Mouse (Mus musculus) Patski (cell line): Measurements from ENCODE around the gene Mapk8ip1. TPM values are rescaled to one million over a fixed set of nuclear protein-coding genes. Genes with fewer than 3 reads are reported as not detected.

ENCODE experiments used
- ATAC-seq: fragments of 100-300 bp; one replicate; pipeline ENCODE4 v1.8.0; 2021
- CTCF ChIA-PET: fragments of 350-600 bp; sonication (Branson Sonifier 250); formaldehyde crosslinking; loops from one replicate; lab custom pipeline; 2022; ENCODE audit warnings: inconsistent platforms; lab: Charles Lee
- POLR2A ChIA-PET: fragments of 350-600 bp; sonication (Branson Sonifier 250); formaldehyde crosslinking; loops from one replicate; lab custom pipeline; 2022; ENCODE audit warnings: antibody characterized with exemption, inconsistent platforms; lab: Charles Lee
- DNase-seq: peaks from one replicate; pipeline ENCODE4 v3.0.0-alpha.2; 2011; ENCODE audit warnings: low read depth, low spot score
- H3K27me3 ChIP-seq: fragments of 371-371 bp; one replicate; pipeline ENCODE4 v1.5.1; 2021
- CTCF ChIP-seq: fragments of 100-300 bp; IDR thresholded peaks from one replicate; pipeline ENCODE4 v1.5.1; 2021
- in situ Hi-C: fragments of 300-500 bp; cut with MboI; formaldehyde crosslinking; loops from 3 replicates; pipeline ENCODE4 v1.11.1; 2018; ENCODE audit warnings: low pct_unique_long_range_greater_than_20kb, mixed read lengths
- polyA plus RNA-seq: library from polyadenylated mRNA; unstranded; gene quantifications from one replicate; pipeline ENCODE4 v1.2.3, GENCODE M21; 2021

The Mapk8ip1 gene
- polyA plus RNA-seq, 1 experiment from 2014 or later, result 48.1 TPM

- CTCF ChIA-PET, result interaction anchor here (1.1 to 1.5 kb wide), 3 partner anchors 52 to 93 kb away, joined by 3 read pairs; no protein-coding TSS in a partner anchor
- ATAC-seq, result peak; percentile 25
These were observed 26.8 kb upstream of the Mapk8ip1 start for GRCm38 (mm10) chr2:92427882-92428281.

GRCm38 (mm10) chr2:92426426-92426825 lies 25.4 kb upstream of the Mapk8ip1 start:
- TF ChIP-seq CTCF, result no peak
- in situ Hi-C loops, result loop anchor here (25.0 kb wide), 1 partner anchor 439 kb away; the partner anchor contains the start of gene Dgkz
- ChIA-PET POLR2A (no interaction called here), CTCF (interaction anchor here (0.9 to 1.2 kb wide), 2 partner anchors 11 to 438 kb away, joined by 3 read pairs; no protein-coding TSS in a partner anchor)
- DNase-seq (no peak), ATAC-seq (no peak)
- H3K27me3 ChIP-seq, result no peaks in the 10 kb centered on the region

More at GRCm38 (mm10) chr2:92427882-92428281, 26.8 kb upstream of the Mapk8ip1 start:
- in situ Hi-C loops, result loop anchor here (25.0 kb wide), 1 partner anchor 441 kb away; the partner anchor contains the start of gene Dgkz
- DNase-seq, result no peak
- no peaks in the 10 kb centered on the region for H3K27me3 ChIP-seq
- POLR2A ChIA-PET, result interaction anchor here (0.9 kb wide), 2 partner anchors 26 to 57 kb away, joined by 3 read pairs; no protein-coding TSS in a partner anchor
- no peak for TF ChIP-seq CTCF

GRCm38 (mm10) chr2:92425366-92425765 lies 24.3 kb upstream of the Mapk8ip1 start:
- in situ Hi-C loops, result loop anchor here (25.0 kb wide), 1 partner anchor 438 kb away; the partner anchor contains the start of gene Dgkz
- ATAC-seq (no peak), DNase-seq (no peak)
- POLR2A ChIA-PET, result no interaction called here
- CTCF ChIA-PET, result interaction anchor here (0.9 to 1.4 kb wide), 2 partner anchors 13 to 26 kb away, joined by 3 to 7 read pairs; no protein-coding TSS in a partner anchor
- no peaks in the 10 kb centered on the region for H3K27me3 ChIP-seq
- TF ChIP-seq CTCF, result no peak

GRCm38 (mm10) chr2:92424462-92425308 lies 23.6 kb upstream of the Mapk8ip1 start:
- ChIA-PET POLR2A (interaction anchor here (1.3 kb wide), 1 partner anchor 36 kb away, joined by 5 read pairs; no protein-coding TSS in a partner anchor), CTCF (interaction anchor here (0.9 to 1.5 kb wide), 3 partner anchors 13 to 25 kb away, joined by 3 to 7 read pairs (median 3); no protein-coding TSS in a partner anchor)
- DNase-seq (no peak), ATAC-seq (peak; percentile 41)
- in situ Hi-C loops, result loop anchor here (25.0 kb wide), 1 partner anchor 437 kb away; the partner anchor contains the start of gene Dgkz
- H3K27me3 ChIP-seq, result no peaks in the 10 kb centered on the region
- TF ChIP-seq CTCF, result no peak

- no peaks in the 10 kb centered on the region for H3K27me3 ChIP-seq
- no peak for TF ChIP-seq CTCF
- ChIA-PET CTCF (interaction anchor here (1.5 kb wide), 1 partner anchor 14 kb away, joined by 3 read pairs; no protein-coding TSS in a partner anchor), POLR2A (interaction anchor here (1.3 to 1.4 kb wide), 2 partner anchors 35 to 40 kb away, joined by 4 to 5 read pairs; no protein-coding TSS in a partner anchor)
- in situ Hi-C loops, result no loop called here
- DNase-seq (no peak), ATAC-seq (peak; percentile 6)
These were observed 22.8 kb upstream of the Mapk8ip1 start for GRCm38 (mm10) chr2:92423702-92424461.

- H3K27me3 ChIP-seq, result no peaks in the 10 kb centered on the region
- DNase-seq, result no peak
- POLR2A ChIA-PET, result interaction anchor here (1.1 to 1.4 kb wide), 2 partner anchors 33 to 39 kb away, joined by 3 to 4 read pairs; no protein-coding TSS in a partner anchor
- CTCF ChIA-PET, result interaction anchor here (1.5 to 1.9 kb wide), 3 partner anchors 15 to 50 kb away, joined by 3 to 6 read pairs (median 5); no protein-coding TSS in a partner anchor
- in situ Hi-C loops, result no loop called here
- TF ChIP-seq CTCF, result no peak
- ATAC-seq, result no peak
These were observed 22.1 kb upstream of the Mapk8ip1 start for GRCm38 (mm10) chr2:92423156-92423555.

GRCm38 (mm10) chr2:92422388-92423135 lies 21.5 kb upstream of the Mapk8ip1 start:
- ATAC-seq, result no peak
- TF ChIP-seq CTCF, result no peak
- POLR2A ChIA-PET, result interaction anchor here (1.1 to 1.4 kb wide), 3 partner anchors 9 to 39 kb away, joined by 3 to 6 read pairs (median 4); no protein-coding TSS in a partner anchor
- DNase-seq, result no peak
- in situ Hi-C loops, result no loop called here
- H3K27me3 ChIP-seq, result no peaks in the 10 kb centered on the region
- CTCF ChIA-PET, result interaction anchor here (1.0 to 1.9 kb wide), 5 partner anchors 9 to 49 kb away, joined by 3 to 10 read pairs (median 5); no protein-coding TSS in a partner anchor

GRCm38 (mm10) chr2:92421723-92422387 lies 20.8 kb upstream of the Mapk8ip1 start:
- ATAC-seq, result peak; percentile 68
- POLR2A ChIA-PET, result interaction anchor here (0.5 to 1.3 kb wide), 2 partner anchors 10 to 240 kb away, joined by 4 to 6 read pairs; no protein-coding TSS in a partner anchor
- in situ Hi-C loops, result no loop called here
- no peaks in the 10 kb centered on the region for H3K27me3 ChIP-seq
- no peak for TF ChIP-seq CTCF
- peak; percentile 49 for DNase-seq
- CTCF ChIA-PET, result interaction anchor here (0.6 to 1.9 kb wide), 7 partner anchors 9 to 49 kb away, joined by 3 to 10 read pairs (median 3); no protein-coding TSS in a partner anchor
